Comparison of ENCODE assay signal across 8 mouse cellular contexts in the genomic region with DNA sequence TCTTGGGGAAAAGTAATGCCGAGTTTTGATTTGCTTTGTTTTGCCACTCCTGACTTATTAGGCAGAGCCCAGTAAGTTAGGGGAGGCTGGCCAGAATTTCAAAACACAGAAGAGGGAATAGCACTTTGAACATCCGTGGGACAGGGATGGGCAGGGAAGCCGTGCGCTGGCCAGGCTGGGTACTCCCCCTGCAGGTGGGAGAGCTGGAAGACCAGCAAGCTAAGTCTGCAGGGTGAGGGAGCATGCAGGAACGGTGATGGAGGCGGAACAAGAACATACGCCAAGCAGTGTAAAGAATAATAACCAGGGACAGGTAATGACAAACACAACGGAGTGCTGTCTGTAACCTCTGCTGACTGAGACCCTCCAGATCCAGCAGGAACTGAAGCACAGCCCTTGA. TPM values are rescaled to one million over a fixed set of nuclear protein-coding genes. Genes with fewer than 3 reads are reported as not detected.
DNase-seq lines count a peak whose midpoint lies in the region; ATAC-seq lines count a peak whose summit lies in the region.

No protein-coding gene starts in this region.

- no peak overlapping the region for H3K4me2 ChIP-seq in forebrain, embryonic 14.5 days (ENCODE audit: low read length)
- no peak overlapping the region for H3K4me2 ChIP-seq in forebrain, embryonic 13.5 days
- H3K4me2 ChIP-seq in midbrain, embryonic 11.5 days: no peak overlapping the region
- H3K4me2 ChIP-seq in midbrain, embryonic 15.5 days: no peak overlapping the region
- no peak overlapping the region for H3K4me2 ChIP-seq in midbrain, embryonic 14.5 days (ENCODE audit: low read length)

- H3K27me3 ChIP-seq in forebrain, embryonic 14.5 days (replicated peaks; ENCODE audit: control insufficient read depth, insufficient read depth, low read length): no peaks in the 10 kb centered on the region
- peaks cover 14% of the 10 kb centered on the region; the same call in 1 of the 2 replicates for H3K27me3 ChIP-seq in forebrain, embryonic 13.5 days
- H3K27me3 ChIP-seq in midbrain, embryonic 11.5 days (ENCODE audit: control insufficient read depth, insufficient read depth, low read length): no peaks in the 10 kb centered on the region
- H3K27me3 ChIP-seq in midbrain, embryonic 15.5 days (replicated peaks): no peaks in the 10 kb centered on the region
- H3K27me3 ChIP-seq in midbrain, embryonic 14.5 days (ENCODE audit: control insufficient read depth, insufficient read depth, low read length): no peaks in the 10 kb centered on the region

- no peak overlapping the region for H3K27ac ChIP-seq in forebrain, embryonic 14.5 days (ENCODE audit: low read depth, low read length)
- H3K27ac ChIP-seq in forebrain, embryonic 13.5 days: no peak overlapping the region
- H3K27ac ChIP-seq in midbrain, embryonic 11.5 days (ENCODE audit: low read depth, low read length): no peak overlapping the region
- H3K27ac ChIP-seq in midbrain, embryonic 15.5 days: no peak overlapping the region
- no peak overlapping the region for H3K27ac ChIP-seq in midbrain, embryonic 14.5 days (replicated peaks; ENCODE audit: low read depth, low read length)

- H3K9ac ChIP-seq in forebrain, embryonic 14.5 days (ENCODE audit: low read length): no peak overlapping the region
- H3K9ac ChIP-seq in forebrain, embryonic 13.5 days: no peak overlapping the region
- H3K9ac ChIP-seq in midbrain, embryonic 11.5 days (ENCODE audit: low read length): no peak overlapping the region
- no peak overlapping the region for H3K9ac ChIP-seq in midbrain, embryonic 15.5 days
- H3K9ac ChIP-seq in midbrain, embryonic 14.5 days (replicated peaks; ENCODE audit: low read length): no peak overlapping the region

- H3K4me1 ChIP-seq in forebrain, embryonic 14.5 days (ENCODE audit: control insufficient read depth, insufficient read depth, low read length): no peaks in the 10 kb centered on the region
- H3K4me1 ChIP-seq in forebrain, embryonic 13.5 days: peaks cover 5% of the 10 kb centered on the region
- peaks cover 3% of the 10 kb centered on the region; the same call in 1 of the 2 replicates for H3K4me1 ChIP-seq in midbrain, embryonic 11.5 days (ENCODE audit: control insufficient read depth, insufficient read depth, low read length)
- 0 out of 2 replicates have a peak, but pooled peaks cover 8% of the 10 kb centered on the region for H3K4me1 ChIP-seq in midbrain, embryonic 15.5 days
- H3K4me1 ChIP-seq in midbrain, embryonic 14.5 days (ENCODE audit: control insufficient read depth, insufficient read depth, low read length): peaks cover 6% of the 10 kb centered on the region; the same call in 1 of the 2 replicates

- 32% methylated on average over 8 of the region's 8 CpGs for WGBS in forebrain, embryonic 14.5 days
- 42% methylated on average over 8 of the region's 8 CpGs for WGBS in forebrain, embryonic 13.5 days
- 44% methylated on average over 8 of the region's 8 CpGs for WGBS in midbrain, embryonic 11.5 days
- WGBS in midbrain, embryonic 15.5 days: 33% methylated on average over 8 of the region's 8 CpGs
- 32% methylated on average over 8 of the region's 8 CpGs for WGBS in midbrain, embryonic 14.5 days

- DNase-seq in forebrain, embryonic 14.5 days (ENCODE audit: low spot score): peak; percentile 33
- DNase-seq in midbrain, embryonic 11.5 days (ENCODE audit: low spot score, missing footprints): no peak
- peak; percentile 74 for DNase-seq in heart, postnatal 4 days
- DNase-seq in midbrain, embryonic 14.5 days: peak; percentile 66
- DNase-seq in adrenal gland, postnatal 14 days: no peak

- no peaks in the 10 kb centered on the region for H3K36me3 ChIP-seq in forebrain, embryonic 14.5 days (ENCODE audit: control insufficient read depth, insufficient read depth, low read length)
- H3K36me3 ChIP-seq in forebrain, embryonic 13.5 days (ENCODE audit: poor library complexity, severe bottlenecking): no peaks in the 10 kb centered on the region
- no peaks in the 10 kb centered on the region for H3K36me3 ChIP-seq in midbrain, embryonic 11.5 days (ENCODE audit: control insufficient read depth, insufficient read depth, low read length)
- H3K36me3 ChIP-seq in midbrain, embryonic 15.5 days (replicated peaks): no peaks in the 10 kb centered on the region
- H3K36me3 ChIP-seq in midbrain, embryonic 14.5 days (ENCODE audit: control insufficient read depth, insufficient read depth, low read length): no peaks in the 10 kb centered on the region

- H3K4me3 ChIP-seq in forebrain, embryonic 14.5 days (ENCODE audit: low read depth, low read length): no peak overlapping the region
- H3K4me3 ChIP-seq in forebrain, embryonic 13.5 days: no peak overlapping the region
- H3K4me3 ChIP-seq in midbrain, embryonic 11.5 days (ENCODE audit: low read depth, low read length): no peak overlapping the region
- H3K4me3 ChIP-seq in midbrain, embryonic 15.5 days: no peak overlapping the region
- no peak overlapping the region for H3K4me3 ChIP-seq in midbrain, embryonic 14.5 days (replicated peaks; ENCODE audit: low read depth, low read length)

- ATAC-seq in forebrain, embryonic 14.5 days: 0 out of 2 replicates have a peak, but pooled peaks have one; percentile 42
- no peak for ATAC-seq in forebrain, embryonic 13.5 days
- peak; percentile 58; the same call in 1 of the 2 replicates for ATAC-seq in midbrain, embryonic 11.5 days (ENCODE audit: low FRiP score)
- no peak for ATAC-seq in midbrain, embryonic 15.5 days (replicated peaks)
- no peak for ATAC-seq in midbrain, embryonic 14.5 days (ENCODE audit: low FRiP score, low TSS enrichment)
- ATAC-seq in megakaryocyte-erythroid progenitor cell, adult 5-6 weeks (replicated peaks; ENCODE audit: low FRiP score, low TSS enrichment, poor library complexity, severe bottlenecking): no peak

- H3K9me3 ChIP-seq in forebrain, embryonic 14.5 days (replicated peaks; ENCODE audit: control insufficient read depth, low read length): no peaks in the 10 kb centered on the region
- H3K9me3 ChIP-seq in forebrain, embryonic 13.5 days (replicated peaks): no peaks in the 10 kb centered on the region
- no peaks in the 10 kb centered on the region for H3K9me3 ChIP-seq in midbrain, embryonic 11.5 days (ENCODE audit: control insufficient read depth, low read length)
- no peaks in the 10 kb centered on the region for H3K9me3 ChIP-seq in midbrain, embryonic 15.5 days
- H3K9me3 ChIP-seq in midbrain, embryonic 14.5 days (ENCODE audit: control insufficient read depth, low read length): no peaks in the 10 kb centered on the region

RNA-seq across cellular contexts. Expression of a gene that starts 55.5 kb away (rescaled TPM):
- polyA plus RNA-seq in forebrain, embryonic 14.5 days (2014; fragmentation: Nextera tagmentation; extraction: Ambion mirVana): 33.0 and 36.9 TPM in 2 replicates
- polyA plus RNA-seq in forebrain, embryonic 13.5 days (2015; fragmentation: Nextera tagmentation; extraction: Ambion mirVana): 25.6 and 29.9 TPM in 2 replicates
- 27.1 and 28.4 TPM in 2 replicates for polyA plus RNA-seq in midbrain, embryonic 11.5 days (2014; fragmentation: Nextera tagmentation; extraction: Ambion mirVana)
- polyA plus RNA-seq in midbrain, embryonic 15.5 days (2015; fragmentation: Nextera tagmentation; extraction: Ambion mirVana): 37.5 and 40.2 TPM in 2 replicates
- 10 to 100 TPM; 25.4 to 26.0 TPM for total RNA-seq in heart, postnatal 4 days (2021)
- polyA plus RNA-seq in midbrain, embryonic 14.5 days (2014; fragmentation: Nextera tagmentation; extraction: Ambion mirVana): 31.6 and 41.1 TPM in 2 replicates
- total RNA-seq in megakaryocyte-erythroid progenitor cell, adult 5-6 weeks (2014; fragmentation: Nextera tagmentation): 16.0 and 35.0 TPM in 2 replicates
- total RNA-seq in megakaryocyte-erythroid progenitor cell, adult 5-6 weeks (2017): 24.2 and 25.9 TPM in 2 replicates
- total RNA-seq in adrenal gland, postnatal 14 days (2021): 16.4 and 22.6 TPM in 2 replicates

Comparison
In these comparisons a context has a peak if more than half of its experiments do, and no peak if none do; other contexts are left out.
1. ATAC-seq: peak in forebrain, embryonic 14.5 days (single experiment) and midbrain, embryonic 11.5 days (single experiment); none in forebrain, embryonic 13.5 days (single experiment), midbrain, embryonic 15.5 days (single experiment), midbrain, embryonic 14.5 days (single experiment) and megakaryocyte-erythroid progenitor cell, adult 5-6 weeks (single experiment).
2. DNase-seq: peak in forebrain, embryonic 14.5 days (single experiment), heart, postnatal 4 days (single experiment) and midbrain, embryonic 14.5 days (single experiment); none in midbrain, embryonic 11.5 days (single experiment) and adrenal gland, postnatal 14 days (single experiment).